Mouse (Mus musculus): ENCODE data around the gene Tas2r102.

Gene Tas2r102

DNA sequence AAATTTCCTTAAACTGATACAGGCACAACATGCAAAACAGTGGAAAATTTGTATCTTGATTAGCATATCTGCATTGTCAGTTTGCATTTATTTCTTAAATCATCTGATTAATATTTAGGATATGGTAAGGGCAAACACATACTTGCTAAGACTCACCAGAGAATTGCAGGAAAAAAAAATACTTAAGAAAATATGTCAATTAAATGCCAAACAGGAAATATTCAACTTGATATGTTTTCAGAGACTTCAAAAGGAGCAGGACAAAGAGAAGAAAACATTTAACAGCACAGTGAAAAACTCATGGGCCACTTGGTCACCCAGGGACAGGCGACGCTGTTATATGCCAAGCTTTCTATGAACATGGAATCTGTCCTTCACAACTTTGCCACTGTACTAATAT, at the start of gene Tas2r102:
Gene Tas2r102, plus strand, starts transcription at position 301 of the 400 bp plus-strand sequence.
- no peak for DNase-seq (ENCODE audit: low read depth)

- DNase-seq (ENCODE audit: low read depth): no peak
Measured at GRCm38 (mm10) chr6:132737935-132738334, 24.0 kb upstream of the Tas2r102 start, which contains the start of gene Tas2r115. Tas2r115 (minus strand) TSS chr6:132738035.

DNA sequence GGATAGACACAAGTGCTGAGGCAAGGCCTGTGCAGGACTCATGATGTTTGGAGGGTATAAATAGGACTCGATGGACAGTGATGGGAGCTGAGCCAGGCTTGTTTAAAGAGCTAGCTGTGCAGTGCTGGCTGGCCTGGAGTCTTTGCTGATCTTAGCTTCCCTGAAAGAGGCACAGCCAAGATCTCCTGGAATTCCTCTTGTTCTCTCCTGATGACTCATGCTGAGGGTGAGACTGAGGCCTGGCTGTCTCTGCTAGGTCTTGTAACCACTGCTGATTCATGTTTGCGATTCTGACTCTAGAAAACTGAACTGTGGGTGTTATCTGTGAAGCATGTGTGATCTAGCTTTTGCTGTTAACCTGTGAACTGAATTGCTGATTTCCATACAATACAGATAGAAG, 11.7 kb upstream of the Tas2r102 start:
- no peak for DNase-seq (ENCODE audit: low read depth)

DNA sequence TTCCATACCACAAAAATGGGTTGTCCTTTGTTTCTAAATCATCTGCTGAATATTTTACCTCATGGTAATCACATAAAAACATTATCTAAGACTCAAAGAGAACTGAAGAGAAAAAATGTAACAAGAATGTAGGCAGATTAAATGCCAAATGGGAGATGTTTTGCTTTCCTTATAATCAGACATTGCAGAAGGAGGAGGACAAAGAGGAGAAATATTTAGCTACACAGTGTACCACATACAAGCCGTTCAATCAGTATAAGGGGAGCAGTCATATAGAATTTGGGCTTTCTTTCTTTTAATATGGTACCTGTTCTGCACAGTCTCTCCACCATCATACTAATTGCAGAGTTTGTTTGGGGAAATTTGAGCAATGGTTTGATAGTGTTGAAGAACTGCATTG, 7.5 kb upstream of the Tas2r102 start, which contains the start of gene Tas2r124:
Gene Tas2r124, plus strand, starts transcription at position 301 of the 400 bp plus-strand sequence.
- no peak for DNase-seq (ENCODE audit: low read depth)

DNA sequence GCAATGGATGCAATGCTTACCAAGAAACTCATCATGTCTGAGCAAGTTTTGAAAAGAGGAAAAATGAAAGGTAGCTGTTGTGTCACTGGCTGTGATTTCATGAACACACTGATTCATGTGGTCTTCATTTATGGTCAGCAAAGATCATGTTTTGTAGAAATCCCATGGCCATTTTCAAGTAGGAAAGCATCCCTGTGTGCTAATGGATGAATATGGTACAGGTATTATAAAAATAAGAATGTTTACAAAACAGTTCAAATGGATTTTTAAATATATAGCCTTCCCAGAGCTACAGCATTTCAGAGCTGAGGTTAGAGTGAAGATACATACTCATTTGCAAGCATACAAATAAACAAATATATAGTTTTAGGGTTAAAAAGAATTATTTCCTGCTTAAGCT, 16.1 kb downstream of the Tas2r102 start, which contains the start of gene Tas2r136:
Gene Tas2r136, minus strand, starts transcription at position 101 of the 400 bp plus-strand sequence.
- no peak for DNase-seq (ENCODE audit: low read depth)

DNA sequence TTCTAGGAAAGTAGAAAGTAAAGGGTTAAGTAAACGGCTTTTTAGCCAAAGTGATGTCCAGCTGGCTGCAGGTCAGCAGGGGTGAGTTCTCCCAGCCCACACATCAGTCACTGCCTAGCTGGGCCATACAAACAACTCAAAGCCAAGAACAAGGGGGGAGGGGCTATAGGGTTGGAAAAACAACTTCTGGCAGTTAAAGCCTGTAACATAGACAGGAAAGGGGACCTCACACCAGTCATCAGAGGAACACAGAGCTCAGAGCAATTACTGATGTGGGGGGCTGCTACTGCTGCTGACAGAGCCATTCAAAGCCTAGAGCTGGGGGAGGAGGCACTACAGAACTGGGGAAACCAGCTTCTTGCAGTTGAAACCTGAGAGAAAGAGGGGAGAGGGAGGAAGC, 33.5 kb downstream of the Tas2r102 start:
- DNase-seq (ENCODE audit: low read depth): no peak

- DNase-seq (ENCODE audit: low read depth): no peak
Measured at GRCm38 (mm10) chr6:132802518-132802917, 40.6 kb downstream of the Tas2r102 start, which contains the start of gene Tas2r117. Tas2r117 (plus strand) TSS chr6:132802818.

Data from fibroblast of lung, adult 2 months (primary cell).